Mouse (Mus musculus): ENCODE data around the gene Cd180.

DNA sequence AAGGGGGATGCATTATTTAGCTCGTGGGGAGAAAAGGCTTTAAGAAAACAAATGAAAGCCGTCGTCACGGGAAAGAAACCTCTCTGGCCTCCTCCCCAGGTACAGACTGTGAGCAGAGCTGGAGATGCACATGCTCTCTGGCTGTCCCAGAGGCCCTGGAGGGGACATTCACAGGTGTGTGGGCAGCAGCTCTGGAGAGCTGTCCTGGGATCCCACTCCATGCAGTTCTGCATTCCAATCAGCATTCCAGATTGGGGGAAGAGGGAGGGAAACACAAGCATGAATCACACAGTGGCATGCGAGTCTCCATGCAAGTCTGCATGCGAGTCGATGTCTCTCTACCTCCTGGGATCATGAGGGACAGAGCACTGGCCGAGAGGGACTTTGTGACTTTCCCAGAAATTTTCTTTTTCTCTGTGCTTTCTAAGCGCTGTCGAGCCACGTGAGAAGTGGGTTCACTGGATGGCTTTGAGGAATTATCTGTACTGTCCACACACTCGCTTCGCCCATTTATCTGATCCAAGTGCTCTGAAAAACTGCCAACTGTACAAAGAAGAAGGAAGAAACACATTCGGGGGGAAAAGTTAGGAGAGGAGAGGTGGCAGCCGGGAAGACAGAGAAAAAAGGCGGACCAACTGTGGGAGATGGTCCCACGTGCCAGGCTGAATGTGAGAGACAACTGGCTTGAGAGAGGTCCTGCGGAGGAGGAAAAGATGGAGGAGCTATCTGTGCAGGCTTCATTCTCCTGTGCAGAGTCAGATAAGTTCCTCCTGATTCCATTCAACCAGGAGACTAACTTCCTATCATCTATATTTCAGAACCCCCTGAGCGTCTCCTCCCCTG, 60.6 kb downstream of the Cd180 start:
- no peak for TF ChIP-seq CTCF (IDR thresholded peaks at IDR 0.05; ENCODE audit: low read depth)
- peak; percentile 79 for TF ChIP-seq EP300 (IDR thresholded peaks at IDR 0.05; ENCODE audit: low read depth)

Measured in liver, postnatal 0 days (tissue).